Mouse (Mus musculus) limb, embryonic 15.5 days (tissue): Measurements from ENCODE around the gene Gdpd5. TPM values are rescaled to one million over a fixed set of nuclear protein-coding genes. Genes with fewer than 3 reads are reported as not detected.

Experiments used
- ATAC-seq: fragments of 200-750 bp; cut with Nextera tagmentation; 2 replicates; pipeline ENCODE4 v1.8.0; 2017; ENCODE audit warnings: low read depth, moderate TSS enrichment; ENCODE audit not compliant: insufficient number of reproducible peaks, low FRiP score, low TSS enrichment
- H3K27ac ChIP-seq: fragments of 300-500 bp; sonication (generic); 2 replicates; pipeline ENCODE4 v1.5.1; 2015; ENCODE audit warnings: moderate library complexity, mild to moderate bottlenecking, inconsistent platforms
- H3K27me3 ChIP-seq: fragments of 300-500 bp; sonication (generic); 2 replicates; pipeline ENCODE4 v1.6.1; 2015; ENCODE audit warnings: inconsistent platforms
- H3K36me3 ChIP-seq: fragments of 300-500 bp; sonication (generic); 2 replicates; pipeline ENCODE4 v1.6.1; 2015; ENCODE audit warnings: inconsistent platforms
- H3K4me1 ChIP-seq: fragments of 300-500 bp; sonication (generic); 2 replicates; pipeline ENCODE4 v1.6.1; 2015; ENCODE audit warnings: inconsistent platforms
- H3K4me2 ChIP-seq: fragments of 300-500 bp; sonication (generic); 2 replicates; pipeline ENCODE4 v1.6.1; 2015; ENCODE audit warnings: mild to moderate bottlenecking, inconsistent platforms
- H3K4me3 ChIP-seq: fragments of 300-500 bp; sonication (generic); 2 replicates; pipeline ENCODE4 v1.5.1; 2015; ENCODE audit warnings: mild to moderate bottlenecking, inconsistent platforms
- H3K9ac ChIP-seq: fragments of 300-500 bp; sonication (generic); 2 replicates; pipeline ENCODE4 v1.6.1; 2015; ENCODE audit warnings: inconsistent platforms
- H3K9me3 ChIP-seq: fragments of 300-500 bp; sonication (generic); 2 replicates; pipeline ENCODE4 v1.6.1; 2016; ENCODE audit warnings: inconsistent platforms
- WGBS: fragments of 180-500 bp; shearing (Covaris S2); methylation state at CpG from one replicate; pipeline ENCODE4 v1.1.7; 2015; 5-methylcytosine and 5-hydroxymethylcytosine counted together
- polyA plus RNA-seq: library from polyadenylated mRNA; unstranded; fragments of >200 nt; fragmentation: Nextera tagmentation; extraction: Ambion mirVana; gene quantifications from 2 replicates; pipeline ENCODE4 v1.2.1, GENCODE M21; 2015

Gdpd5 gene
- polyA plus RNA-seq, 1 experiment from 2014 or later: 13.8 TPM

- Histone ChIP-seq H3K27ac (peak overlapping the region; percentile 40; the same call in 1 of the 2 replicates), H3K9me3 (no peaks in the 10 kb centered on the region), H3K4me2 (no peak overlapping the region), H3K4me1 (peaks cover 17% of the 10 kb centered on the region), H3K27me3 (no peaks in the 10 kb centered on the region), H3K9ac (no peak overlapping the region), H3K4me3 (no peak overlapping the region), H3K36me3 (no peaks in the 10 kb centered on the region; the same call in 1 of the 2 replicates)
- WGBS: 65% methylated on average over 8 of the region's 8 CpGs
- no peak for ATAC-seq
These were observed 28.4 kb downstream of the Gdpd5 start for GRCm38 (mm10) chr7:99409441-99410222.

- no peaks in the 10 kb centered on the region; the same call in 1 of the 2 replicates for H3K36me3 ChIP-seq
- H3K4me1 ChIP-seq: peaks cover 20% of the 10 kb centered on the region
- H3K4me3 ChIP-seq: no peak overlapping the region
- H3K4me2 ChIP-seq: no peak overlapping the region
- 0 out of 2 replicates have a peak overlapping the region, but pooled peaks have one; percentile 27 for H3K27ac ChIP-seq
- WGBS: 76% methylated on average over 9 of the region's 9 CpGs
- no peak for ATAC-seq
- H3K27me3 ChIP-seq: no peaks in the 10 kb centered on the region
- H3K9ac ChIP-seq: no peak overlapping the region
- no peaks in the 10 kb centered on the region for H3K9me3 ChIP-seq
These were observed 29.1 kb downstream of the Gdpd5 start for GRCm38 (mm10) chr7:99410315-99410714.

- Histone ChIP-seq H3K9ac (no peak overlapping the region), H3K9me3 (no peaks in the 10 kb centered on the region), H3K4me1 (peaks cover 18% of the 10 kb centered on the region), H3K4me2 (no peak overlapping the region), H3K4me3 (no peak overlapping the region), H3K27me3 (no peaks in the 10 kb centered on the region), H3K27ac (no peak overlapping the region), H3K36me3 (no peaks in the 10 kb centered on the region; the same call in 1 of the 2 replicates)
- no peak for ATAC-seq
- WGBS: 41% methylated on average over 6 of the region's 6 CpGs
These were observed 30.0 kb downstream of the Gdpd5 start for GRCm38 (mm10) chr7:99411047-99411779.

- WGBS: 66% methylated on average over 4 of the region's 4 CpGs
These were observed 33.8 kb downstream of the Gdpd5 start for GRCm38 (mm10) chr7:99415045-99415444.

GRCm38 (mm10) chr7:99419311-99419710, 38.1 kb downstream of the Gdpd5 start:
- 85% methylated on average over 3 of the region's 3 CpGs for WGBS
- no peak for ATAC-seq
- no peak overlapping the region for H3K4me2 ChIP-seq
- no peak overlapping the region for H3K9ac ChIP-seq
- H3K4me3 ChIP-seq: no peak overlapping the region
- peaks cover 23% of the 10 kb centered on the region for H3K4me1 ChIP-seq
- H3K27ac ChIP-seq: no peak overlapping the region
- no peaks in the 10 kb centered on the region for H3K36me3 ChIP-seq
- no peaks in the 10 kb centered on the region for H3K9me3 ChIP-seq
- H3K27me3 ChIP-seq: no peaks in the 10 kb centered on the region

More at GRCm38 (mm10) chr7:99415045-99415444, 33.8 kb downstream of the Gdpd5 start:
- no peaks in the 10 kb centered on the region for H3K27me3 ChIP-seq
- peaks cover 10% of the 10 kb centered on the region for H3K4me1 ChIP-seq
- no peak overlapping the region for H3K27ac ChIP-seq
- 0 out of 2 replicates have a peak, but pooled peaks have one; percentile 30 for ATAC-seq
- H3K9ac ChIP-seq: no peak overlapping the region
- H3K4me3 ChIP-seq: no peak overlapping the region
- no peak overlapping the region for H3K4me2 ChIP-seq
- H3K36me3 ChIP-seq: no peaks in the 10 kb centered on the region; the same call in 1 of the 2 replicates
- H3K9me3 ChIP-seq: no peaks in the 10 kb centered on the region

- H3K36me3 ChIP-seq: no peaks in the 10 kb centered on the region
- H3K27ac ChIP-seq: no peak overlapping the region
- H3K4me3 ChIP-seq: no peak overlapping the region
- no peak overlapping the region for H3K9ac ChIP-seq
- no peak for ATAC-seq
- peaks cover 25% of the 10 kb centered on the region for H3K4me1 ChIP-seq
- no peaks in the 10 kb centered on the region for H3K9me3 ChIP-seq
- no peak overlapping the region for H3K4me2 ChIP-seq
- 78% methylated on average over 6 of the region's 6 CpGs for WGBS
- H3K27me3 ChIP-seq: no peaks in the 10 kb centered on the region
These were observed 39.8 kb downstream of the Gdpd5 start for GRCm38 (mm10) chr7:99421006-99421405.

GRCm38 (mm10) chr7:99424538-99425155, 43.4 kb downstream of the Gdpd5 start:
- no peak overlapping the region for H3K4me2 ChIP-seq
- H3K9me3 ChIP-seq: no peaks in the 10 kb centered on the region
- H3K4me3 ChIP-seq: no peak overlapping the region
- H3K27ac ChIP-seq: no peak overlapping the region
- no peaks in the 10 kb centered on the region for H3K36me3 ChIP-seq
- no peak for ATAC-seq
- no peaks in the 10 kb centered on the region for H3K27me3 ChIP-seq
- 20% methylated on average over 8 of the region's 8 CpGs for WGBS
- no peak overlapping the region for H3K9ac ChIP-seq
- peaks cover 34% of the 10 kb centered on the region for H3K4me1 ChIP-seq

- 88% methylated on average over 4 of the region's 4 CpGs for WGBS
- Histone ChIP-seq H3K36me3 (no peaks in the 10 kb centered on the region), H3K4me2 (no peak overlapping the region), H3K9ac (no peak overlapping the region), H3K9me3 (no peaks in the 10 kb centered on the region), H3K4me1 (peaks cover 34% of the 10 kb centered on the region), H3K27ac (no peak overlapping the region), H3K4me3 (no peak overlapping the region), H3K27me3 (no peaks in the 10 kb centered on the region)
- ATAC-seq: no peak
These were observed 44.5 kb downstream of the Gdpd5 start for GRCm38 (mm10) chr7:99425706-99426105.

- Histone ChIP-seq H3K27ac (no peak overlapping the region), H3K9me3 (no peaks in the 10 kb centered on the region), H3K4me2 (no peak overlapping the region), H3K36me3 (no peaks in the 10 kb centered on the region), H3K27me3 (no peaks in the 10 kb centered on the region), H3K9ac (no peak overlapping the region), H3K4me3 (no peak overlapping the region), H3K4me1 (peaks cover 30% of the 10 kb centered on the region)
- WGBS: 47% methylated on average over 10 of the region's 10 CpGs
- ATAC-seq: no peak
These were observed 45.8 kb downstream of the Gdpd5 start for GRCm38 (mm10) chr7:99427031-99427430.

- Histone ChIP-seq H3K36me3 (no peaks in the 10 kb centered on the region), H3K4me1 (peaks cover 39% of the 10 kb centered on the region), H3K27me3 (no peaks in the 10 kb centered on the region), H3K9ac (no peak overlapping the region), H3K4me3 (no peak overlapping the region), H3K27ac (no peak overlapping the region), H3K4me2 (no peak overlapping the region), H3K9me3 (no peaks in the 10 kb centered on the region)
- 86% methylated on average over 3 of the region's 3 CpGs for WGBS
- ATAC-seq: no peak
These were observed 46.8 kb downstream of the Gdpd5 start for GRCm38 (mm10) chr7:99427987-99428386.

- WGBS: 83% methylated on average over 5 of the region's 5 CpGs
- no peak for ATAC-seq
- Histone ChIP-seq H3K4me2 (no peak overlapping the region), H3K4me3 (no peak overlapping the region), H3K4me1 (peaks cover 41% of the 10 kb centered on the region), H3K36me3 (no peaks in the 10 kb centered on the region), H3K9me3 (no peaks in the 10 kb centered on the region), H3K9ac (no peak overlapping the region), H3K27ac (no peak overlapping the region), H3K27me3 (no peaks in the 10 kb centered on the region)
These were observed 47.6 kb downstream of the Gdpd5 start for GRCm38 (mm10) chr7:99428836-99429235.

- Histone ChIP-seq H3K4me2 (no peak overlapping the region), H3K27me3 (no peaks in the 10 kb centered on the region), H3K9me3 (no peaks in the 10 kb centered on the region), H3K9ac (no peak overlapping the region), H3K4me3 (no peak overlapping the region), H3K27ac (no peak overlapping the region), H3K36me3 (no peaks in the 10 kb centered on the region), H3K4me1 (peaks cover 45% of the 10 kb centered on the region)
- 36% methylated on average over 6 of the region's 6 CpGs for WGBS
- ATAC-seq: no peak
These were observed 48.6 kb downstream of the Gdpd5 start for GRCm38 (mm10) chr7:99429786-99430185.
